9 mouse cellular contexts compared by ENCODE assay signal in the genomic region with DNA sequence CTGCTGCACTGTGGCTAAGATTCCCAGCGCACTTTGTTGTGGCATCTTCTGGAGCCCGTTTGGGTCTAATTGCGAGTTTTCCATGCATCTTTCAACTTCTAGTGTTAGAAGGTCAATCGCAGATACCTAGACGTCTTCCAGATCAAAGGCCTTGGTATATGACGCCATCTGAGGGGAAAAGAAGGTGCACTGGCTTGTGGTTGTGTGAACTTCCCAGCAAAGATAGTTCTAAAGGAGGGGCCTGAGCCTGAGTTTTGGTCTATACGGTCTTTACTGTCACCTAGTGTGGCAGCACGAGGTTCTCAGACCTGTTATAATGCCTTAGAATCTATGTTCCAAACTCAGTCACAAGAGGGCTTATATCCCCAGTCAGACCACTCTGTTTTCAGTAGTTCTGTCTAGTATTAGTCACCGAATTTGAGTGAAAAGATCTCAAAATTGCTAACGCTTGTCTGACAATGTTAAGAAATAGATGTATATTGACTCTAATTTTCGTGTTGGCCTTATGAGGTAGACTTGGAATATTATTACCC. TPM values are rescaled to one million over a fixed set of nuclear protein-coding genes. Genes with fewer than 3 reads are reported as not detected.
DNase-seq lines count a peak whose midpoint lies in the region; ATAC-seq and TF ChIP-seq lines count a peak whose summit lies in the region.
"Had no signal": no experiment of that assay in that cellular context is flagged by ENCODE, and none has a peak within 500 bp of the region (broad histone marks: within the 10 kb centered on the region; RNA-seq: fewer than 3 reads in every experiment).

No protein-coding gene starts in this region.

- intact Hi-C loops in heart, adult 2 months (cut with DNase I) = loop anchor here (10.0 kb wide), 1 partner anchor 208 kb away; no protein-coding TSS in a partner anchor

- peak overlapping the region; percentile 81 for H3K4me2 ChIP-seq in liver, embryonic 12.5 days
- H3K4me2 ChIP-seq in stomach, embryonic 14.5 days (replicated peaks; ENCODE audit: low read depth, low read length) = peak overlapping the region; percentile 92

- no peak for TF ChIP-seq CTCF in heart, adult 2 months (IDR thresholded peaks at IDR 0.05)

- TF ChIP-seq POLR2A in heart, adult 2 months (IDR thresholded peaks at IDR 0.05; ENCODE audit: insufficient read depth, low read depth, low read length) = no peak

- H3K9me3 ChIP-seq in forebrain, embryonic 10.5 days = no peaks in the 10 kb centered on the region
- no peaks in the 10 kb centered on the region for H3K9me3 ChIP-seq in liver, embryonic 12.5 days (replicated peaks)
- H3K9me3 ChIP-seq in stomach, embryonic 14.5 days (ENCODE audit: control insufficient read depth, low read depth, low read length) = no peaks in the 10 kb centered on the region

- no peak for TF ChIP-seq EP300 in heart, adult 2 months (IDR thresholded peaks at IDR 0.05; ENCODE audit: insufficient read depth, low read depth, low read length)

- peak overlapping the region; percentile 68 for H3K4me3 ChIP-seq in heart, adult 2 months
- peak overlapping the region; percentile 81 for H3K4me3 ChIP-seq in forebrain, embryonic 10.5 days
- peak overlapping the region; percentile 97 for H3K4me3 ChIP-seq in liver, embryonic 12.5 days
- H3K4me3 ChIP-seq in stomach, embryonic 14.5 days (ENCODE audit: low read depth, low read length) = peak overlapping the region; percentile 73

- no peaks in the 10 kb centered on the region for H3K4me1 ChIP-seq in heart, adult 2 months (ENCODE audit: control insufficient read depth, insufficient read depth, low read length)
- H3K4me1 ChIP-seq in forebrain, embryonic 10.5 days = peaks cover 25% of the 10 kb centered on the region
- peaks cover 39% of the 10 kb centered on the region for H3K4me1 ChIP-seq in liver, embryonic 12.5 days
- H3K4me1 ChIP-seq in stomach, embryonic 14.5 days (ENCODE audit: control insufficient read depth, insufficient read depth, low read length) = no peaks in the 10 kb centered on the region

- DNase-seq in heart, adult 2 months = no peak
- no peak for DNase-seq in heart, adult 11 months
- peak; percentile 28 to 32 for DNase-seq in B cell, adult 2 months
- DNase-seq in forebrain, embryonic 10.5 days (ENCODE audit: extremely low spot score, low spot score) = no peak
- no peak for DNase-seq in layer of hippocampus, postnatal 14 days (ENCODE audit: low spot score in 2 of 2)

- no peaks in the 10 kb centered on the region for H3K27me3 ChIP-seq in heart, adult 2 months (ENCODE audit: control insufficient read depth, insufficient read depth, low read length)
- peaks cover 28% of the 10 kb centered on the region for H3K27me3 ChIP-seq in forebrain, embryonic 10.5 days (ENCODE audit: poor library complexity, severe bottlenecking)
- H3K27me3 ChIP-seq in liver, embryonic 12.5 days (replicated peaks) = no peaks in the 10 kb centered on the region
- H3K27me3 ChIP-seq in stomach, embryonic 14.5 days (ENCODE audit: control insufficient read depth, insufficient read depth, low read length) = 0 out of 2 replicates have a peak, but pooled peaks cover 5% of the 10 kb centered on the region

- no peak for ATAC-seq in liver, embryonic 12.5 days
- no peak for ATAC-seq in stomach, embryonic 14.5 days (ENCODE audit: insufficient number of reproducible peaks, insufficient read depth, low FRiP score, low read depth)
- ATAC-seq in frontal cortex, adult (ENCODE audit: low TSS enrichment) = no peak

- H3K79me2 ChIP-seq in heart, adult 2 months (replicated peaks; ENCODE audit: control insufficient read depth, insufficient read depth, low read length) = no peaks in the 10 kb centered on the region

- no peaks in the 10 kb centered on the region for H3K36me3 ChIP-seq in heart, adult 2 months (ENCODE audit: control insufficient read depth, insufficient read depth, low read length)
- no peaks in the 10 kb centered on the region for H3K36me3 ChIP-seq in forebrain, embryonic 10.5 days (replicated peaks)
- peaks cover 45% of the 10 kb centered on the region for H3K36me3 ChIP-seq in liver, embryonic 12.5 days
- H3K36me3 ChIP-seq in stomach, embryonic 14.5 days (ENCODE audit: control insufficient read depth, insufficient read depth, low read length) = no peaks in the 10 kb centered on the region

- H3K27ac ChIP-seq in heart, adult 2 months = no peak overlapping the region; the same call in 1 of the 2 replicates
- H3K27ac ChIP-seq in forebrain, embryonic 10.5 days = peak overlapping the region; percentile 91
- peak overlapping the region; percentile 99 for H3K27ac ChIP-seq in liver, embryonic 12.5 days
- H3K27ac ChIP-seq in stomach, embryonic 14.5 days (ENCODE audit: low read length) = no peak overlapping the region
- H3K27ac ChIP-seq: macrophage had no signal

- peak overlapping the region; percentile 69 for H3K9ac ChIP-seq in heart, adult 2 months (ENCODE audit: low read depth, low read length)
- H3K9ac ChIP-seq in liver, embryonic 12.5 days = peak overlapping the region; percentile 100
- H3K9ac ChIP-seq in stomach, embryonic 14.5 days (replicated peaks; ENCODE audit: low read depth, low read length) = peak overlapping the region; percentile 60; the same call in 1 of the 2 replicates

- 70% methylated on average over 11 of the region's 11 CpGs for WGBS in heart, adult 2 months
- 35% methylated on average over 11 of the region's 11 CpGs for WGBS in forebrain, embryonic 10.5 days
- WGBS in liver, embryonic 12.5 days (ENCODE audit: insufficient replicate concordance) = 9% methylated on average over 11 of the region's 11 CpGs
- WGBS in stomach, embryonic 14.5 days = 39% methylated on average over 11 of the region's 11 CpGs

RNA-seq across cellular contexts. Expression of gene Car2, which starts 1.1 kb away (rescaled TPM):
- total RNA-seq in heart, adult 2 months (2021) = 1 to 10 TPM; 6.8 to 7.8 TPM
- polyA plus RNA-seq in heart, adult 2 months (2012; rRNA removed) = 12.3 and 24.3 TPM in 2 replicates
- 88.4 and 120 TPM in 2 replicates for polyA plus RNA-seq in forebrain, embryonic 10.5 days (2016; fragmentation: Nextera tagmentation; extraction: Ambion mirVana)
- 2,168 and 2,210 TPM in 2 replicates for polyA plus RNA-seq in liver, embryonic 12.5 days (2016; fragmentation: Nextera tagmentation; extraction: Ambion mirVana)
- polyA plus RNA-seq in stomach, embryonic 14.5 days (2014; fragmentation: Nextera tagmentation; extraction: Ambion mirVana) = 74.3 and 78.7 TPM in 2 replicates
- total RNA-seq in layer of hippocampus, postnatal 14 days (2021) = 10 to 100 TPM; 85.8 to 91.1 TPM

RNA-seq across cellular contexts. Expression of gene Car3, which starts 23.9 kb away (rescaled TPM):
- 10 to 100 TPM; 34.4 to 82.7 TPM for total RNA-seq in heart, adult 2 months (2021)
- 114 and 259 TPM in 2 replicates for polyA plus RNA-seq in heart, adult 2 months (2012; rRNA removed)
- 2.2 and 3.4 TPM in 2 replicates for polyA plus RNA-seq in forebrain, embryonic 10.5 days (2016; fragmentation: Nextera tagmentation; extraction: Ambion mirVana)
- 8.2 and 8.5 TPM in 2 replicates for polyA plus RNA-seq in liver, embryonic 12.5 days (2016; fragmentation: Nextera tagmentation; extraction: Ambion mirVana)
- polyA plus RNA-seq in stomach, embryonic 14.5 days (2014; fragmentation: Nextera tagmentation; extraction: Ambion mirVana) = 7.9 and 8.8 TPM in 2 replicates
- under 1 TPM; 0.41 to 0.67 TPM for total RNA-seq in layer of hippocampus, postnatal 14 days (2021)
- polyA plus RNA-seq: macrophage had no signal

Comparison
In these comparisons a context has a peak if more than half of its experiments do, and no peak if none do; other contexts are left out.
1. DNase-seq: peak in B cell, adult 2 months (2 of 2); none in heart, adult 2 months (0 of 2), heart, adult 11 months (single experiment), forebrain, embryonic 10.5 days (single experiment) and layer of hippocampus, postnatal 14 days (0 of 2).
2. H3K27ac ChIP-seq: peak in forebrain, embryonic 10.5 days (single experiment) and liver, embryonic 12.5 days (single experiment); none in heart, adult 2 months (single experiment) and stomach, embryonic 14.5 days (single experiment).
3. RNA of gene Car2, which starts 1.1 kb away (polyA plus RNA-seq): 2,168 to 2,210 TPM in liver, embryonic 12.5 days; 88.4 to 120 TPM in forebrain, embryonic 10.5 days, 74.3 to 78.7 TPM in stomach, embryonic 14.5 days and 12.3 to 24.3 TPM in heart, adult 2 months; every median in the first group is over 10 times any median in the second.
4. RNA of gene Car3, which starts 23.9 kb away (polyA plus RNA-seq): 114 to 259 TPM in heart, adult 2 months; 8.2 to 8.5 TPM in liver, embryonic 12.5 days, 7.9 to 8.8 TPM in stomach, embryonic 14.5 days and 2.2 to 3.4 TPM in forebrain, embryonic 10.5 days; every median in the first group is over 10 times any median in the second.
5. Peak in every context shown above with its lines, with median percentiles within 50 percentile points of each other: H3K4me3 ChIP-seq and H3K9ac ChIP-seq.